Mouse (Mus musculus) activated CD4-positive, CD25-positive, alpha-beta regulatory T cell (primary cell): Measurements from ENCODE around the gene Olfr1489. TPM values are rescaled to one million over a fixed set of nuclear protein-coding genes. Genes with fewer than 3 reads are reported as not detected.

ENCODE experiments used
- polyA plus RNA-seq, 2 experiments: library from polyadenylated mRNA; unstranded; fragments of 100-300 nt; shearing (Covaris generic); gene quantifications; one replicate each; pipeline ENCODE4 v1.2.1; 2017

Olfr1489 gene
- not detected for polyA plus RNA-seq

DNA sequence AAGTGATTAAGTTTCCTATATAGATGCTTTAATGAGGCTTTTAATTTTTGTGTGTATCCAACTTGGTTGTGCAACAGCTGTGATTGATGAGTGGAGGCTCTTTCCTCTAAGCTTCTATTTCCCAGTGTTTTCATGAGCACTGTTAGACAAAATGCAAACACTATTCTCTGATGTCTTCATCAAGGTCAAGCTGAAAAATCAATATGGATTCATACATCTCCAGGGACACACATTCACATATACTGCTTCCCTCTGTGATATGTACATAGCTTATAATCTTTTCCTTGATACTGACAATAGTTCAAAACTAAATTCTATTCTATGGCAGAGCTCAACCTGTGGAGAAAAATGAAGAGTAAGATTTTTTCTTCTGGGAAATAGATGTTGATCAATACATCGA is at the start of gene Olfr1489:
Gene Olfr1489, plus strand, starts transcription at position 301 of the 400 bp plus-strand sequence.

DNA sequence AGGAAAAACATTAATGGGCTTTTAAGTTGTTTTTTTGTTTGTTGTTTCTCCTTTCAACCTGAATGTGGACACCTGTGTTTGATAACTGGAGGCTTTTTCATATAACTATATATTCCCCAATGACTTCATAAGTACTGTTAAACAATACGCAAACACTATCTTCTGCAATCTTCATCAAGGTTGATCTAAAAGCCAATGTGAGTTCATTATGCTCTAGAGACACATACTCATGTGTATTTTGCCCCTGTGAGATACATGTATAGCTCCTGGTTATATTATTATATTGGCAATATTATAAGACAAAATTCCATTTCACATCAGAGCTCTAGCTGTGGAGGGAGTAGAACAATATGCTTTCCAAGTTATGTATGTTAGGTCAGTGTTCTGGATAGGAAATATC is 48.2 kb upstream of the Olfr1489 start, which contains the start of gene Olfr1484:
Gene Olfr1484, plus strand, starts transcription at position 301 of the 400 bp plus-strand sequence.

DNA sequence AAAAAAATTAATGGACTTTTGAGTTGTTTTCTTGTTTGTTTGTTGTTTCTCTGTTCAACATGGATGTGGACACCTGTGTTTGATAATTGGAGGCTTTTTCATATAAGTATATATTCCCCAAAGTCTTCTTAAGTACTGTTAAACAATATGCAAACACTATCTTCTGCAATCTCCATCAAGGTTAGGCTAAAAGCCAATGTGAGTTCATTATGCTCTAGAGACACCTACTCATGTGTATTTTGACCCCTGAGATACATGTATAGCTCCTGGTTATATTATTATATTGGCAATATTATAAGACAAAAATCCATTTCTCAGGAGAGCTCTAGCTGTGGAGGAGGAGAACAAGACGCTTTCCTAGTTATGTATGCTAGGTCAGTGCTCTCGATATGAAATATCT is 14.3 kb upstream of the Olfr1489 start, which contains the start of gene Olfr1487:
Gene Olfr1487, plus strand, starts transcription at position 301 of the 400 bp plus-strand sequence.

DNA sequence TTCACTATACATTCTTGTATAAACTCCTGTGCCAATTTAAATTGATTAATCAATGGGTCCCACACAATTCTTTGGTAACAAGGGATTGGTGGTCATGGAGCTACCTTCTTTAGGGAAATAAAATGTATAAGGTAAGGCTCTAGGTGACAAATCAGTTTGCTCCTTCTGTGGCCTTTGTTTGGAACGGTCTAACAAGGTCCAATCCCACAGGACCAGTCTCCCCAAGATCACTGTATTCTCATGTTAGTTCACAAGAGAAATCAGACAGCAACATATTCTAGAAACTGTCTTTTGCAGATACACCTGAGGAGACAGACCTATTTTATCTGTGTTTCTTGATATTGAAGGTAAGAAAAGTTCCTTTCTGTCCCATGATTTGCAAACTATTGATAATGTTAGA is 19.4 kb downstream of the Olfr1489 start, which contains the start of gene Olfr1490:
Gene Olfr1490, plus strand, starts transcription at position 301 of the 400 bp plus-strand sequence.

Other genes with a start within 250 kb of the Olfr1489 start
- gene Olfr1469, start 223.8 kb upstream of the Olfr1489 start, polyA plus RNA-seq = under 1 TPM in 1 of 2 experiments, not detected in 1; 0.05 TPM
- not detected for gene Olfr1471, start 188.2 kb upstream of the Olfr1489 start, polyA plus RNA-seq
- gene Olfr1472, start 175.5 kb upstream of the Olfr1489 start, polyA plus RNA-seq = not detected
- not detected for gene Olfr1474, start 162.1 kb upstream of the Olfr1489 start, polyA plus RNA-seq
- not detected for gene Olfr1475, start 151.4 kb upstream of the Olfr1489 start, polyA plus RNA-seq
- gene Olfr1477, start 131.1 kb upstream of the Olfr1489 start, polyA plus RNA-seq = under 1 TPM in 1 of 2 experiments, not detected in 1; 0.09 TPM
- gene Olfr1480, start 103.7 kb upstream of the Olfr1489 start, polyA plus RNA-seq = not detected
- gene Olfr1484, start 48.1 kb upstream of the Olfr1489 start, polyA plus RNA-seq = not detected
- under 1 TPM in 1 of 2 experiments, not detected in 1; 0.06 TPM for gene Olfr1487, start 14.2 kb upstream of the Olfr1489 start, polyA plus RNA-seq
- gene Olfr1490, start 19.5 kb downstream of the Olfr1489 start, polyA plus RNA-seq = under 1 TPM in 1 of 2 experiments, not detected in 1; 0.34 TPM
- not detected for gene Olfr1491, start 65.6 kb downstream of the Olfr1489 start, polyA plus RNA-seq
- under 1 TPM in 1 of 2 experiments, not detected in 1; 0.10 TPM for gene Olfr1493-ps1, start 91.7 kb downstream of the Olfr1489 start, polyA plus RNA-seq
- gene Olfr1494, start 108.1 kb downstream of the Olfr1489 start, polyA plus RNA-seq = under 1 TPM in 1 of 2 experiments, not detected in 1; 0.20 TPM
- gene Olfr1495, start 133.0 kb downstream of the Olfr1489 start, polyA plus RNA-seq = not detected
- not detected for gene Olfr1496, start 146.3 kb downstream of the Olfr1489 start, polyA plus RNA-seq
- not detected for gene Olfr1497, start 166.6 kb downstream of the Olfr1489 start, polyA plus RNA-seq
- under 1 TPM in 1 of 2 experiments, not detected in 1; 0.08 TPM for gene Olfr1499, start 187.8 kb downstream of the Olfr1489 start, polyA plus RNA-seq
- gene Olfr1500, start 198.9 kb downstream of the Olfr1489 start, polyA plus RNA-seq = not detected
- under 1 TPM in 1 of 2 experiments, not detected in 1; 0.70 TPM for gene Olfr1501, start 219.1 kb downstream of the Olfr1489 start, polyA plus RNA-seq
- not detected for gene Olfr1502, start 230.2 kb downstream of the Olfr1489 start, polyA plus RNA-seq